Mouse (Mus musculus): ENCODE results near the gene Setd3.

DNA sequence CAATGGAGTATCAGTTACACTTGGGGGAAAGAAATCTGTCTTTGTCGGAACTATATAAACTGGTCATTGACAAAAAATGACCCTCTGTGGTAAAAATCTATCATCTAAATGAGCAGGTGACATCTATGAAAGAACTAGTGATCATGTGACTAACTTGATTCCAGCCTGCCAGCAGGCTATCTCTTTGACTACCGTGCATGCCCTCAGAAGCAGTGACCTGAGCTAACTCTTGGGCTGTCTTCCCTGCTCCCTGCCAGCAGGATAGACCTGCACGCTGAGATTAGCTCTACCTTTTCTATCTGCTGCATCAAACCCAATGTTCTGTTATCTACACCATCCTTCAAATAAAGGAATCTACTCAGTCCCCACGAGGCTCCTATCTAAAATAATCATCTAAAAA lies 6.5 kb downstream of the Setd3 start:
- TF ChIP-seq POLR2A (IDR thresholded peaks at IDR 0.05; ENCODE audit: borderline replicate concordance, control insufficient read depth, low read depth, low read length) (no peak), CTCF (IDR thresholded peaks at IDR 0.05; ENCODE audit: control insufficient read depth, insufficient read depth, low read length) (no peak)

All from bone marrow, adult 2 months (tissue).